Mouse (Mus musculus) stomach, embryonic 14.5 days (tissue): ENCODE data around the gene Sfmbt1. TPM values are rescaled to one million over a fixed set of nuclear protein-coding genes. Genes with fewer than 3 reads are reported as not detected.

Experiments
- ATAC-seq: fragments of 200-750 bp; cut with Nextera tagmentation; 2 replicates; pipeline ENCODE4 v1.8.0; 2017; ENCODE audit warnings: low read depth, moderate TSS enrichment; ENCODE audit not compliant: insufficient number of reproducible peaks, insufficient read depth, low FRiP score
- H3K27ac ChIP-seq: fragments of 300-500 bp; sonication (generic); 2 replicates; pipeline ENCODE4 v1.5.1; 2014; ENCODE audit warnings: mild to moderate bottlenecking, low read length, moderate library complexity, mixed read lengths
- H3K27me3 ChIP-seq: fragments of 300-500 bp; sonication (generic); 2 replicates; pipeline ENCODE4 v1.6.1; 2014; ENCODE audit warnings: low read length, control low read depth, mixed read lengths; ENCODE audit not compliant: control insufficient read depth, insufficient read depth
- H3K36me3 ChIP-seq: fragments of 300-500 bp; sonication (generic); 2 replicates; pipeline ENCODE4 v1.6.1; 2014; ENCODE audit warnings: mild to moderate bottlenecking, control low read depth, low read length, moderate library complexity, mixed read lengths; ENCODE audit not compliant: control insufficient read depth, insufficient read depth
- H3K4me1 ChIP-seq: fragments of 300-500 bp; sonication (generic); 2 replicates; pipeline ENCODE4 v1.6.1; 2014; ENCODE audit warnings: low read length, control low read depth, mixed read lengths; ENCODE audit not compliant: control insufficient read depth, insufficient read depth
- H3K4me2 ChIP-seq: fragments of 300-500 bp; sonication (generic); replicated peaks from 2 replicates; pipeline ENCODE4 v1.6.1; 2014; ENCODE audit warnings: low read depth, low read length, control low read depth
- H3K4me3 ChIP-seq: fragments of 300-500 bp; sonication (generic); 2 replicates; pipeline ENCODE4 v1.5.1; 2014; ENCODE audit warnings: low read depth, low read length, control low read depth
- H3K9ac ChIP-seq: fragments of 300-500 bp; sonication (generic); replicated peaks from 2 replicates; pipeline ENCODE4 v1.6.1; 2014; ENCODE audit warnings: low read depth, mild to moderate bottlenecking, control low read depth, low read length, moderate library complexity, mixed read lengths
- H3K9me3 ChIP-seq: fragments of 300-500 bp; sonication (generic); 2 replicates; pipeline ENCODE4 v1.6.1; 2016; ENCODE audit warnings: low read depth, low read length, control low read depth; ENCODE audit not compliant: control insufficient read depth
- WGBS: fragments of 180-500 bp; shearing (Covaris S2); extraction: QIAGEN DNeasy Blood & Tissue Kit; methylation state at CpG from one replicate; pipeline ENCODE4 v1.1.7; 2014; 5-methylcytosine and 5-hydroxymethylcytosine counted together
- polyA plus RNA-seq: library from polyadenylated mRNA; unstranded; fragments of >200 nt; fragmentation: Nextera tagmentation; extraction: Ambion mirVana; gene quantifications from 2 replicates; pipeline ENCODE4 v1.2.1, GENCODE M21; 2014

The Sfmbt1 gene
- polyA plus RNA-seq, 1 experiment from 2014 or later, result 15.0 TPM

GRCm38 (mm10) chr14:30837416-30837996, 122.9 kb downstream of the Sfmbt1 start:
- WGBS, result 88% methylated on average over 14 of the region's 14 CpGs
- no peak overlapping the region for H3K4me2 ChIP-seq
- H3K27me3 ChIP-seq, result no peaks in the 10 kb centered on the region
- no peaks in the 10 kb centered on the region for H3K36me3 ChIP-seq
- H3K27ac ChIP-seq, result no peak overlapping the region
- H3K4me3 ChIP-seq, result no peak overlapping the region
- H3K9me3 ChIP-seq, result no peaks in the 10 kb centered on the region
- ATAC-seq, result no peak
- H3K4me1 ChIP-seq, result no peaks in the 10 kb centered on the region
- no peak overlapping the region for H3K9ac ChIP-seq

- Histone ChIP-seq H3K36me3 (no peaks in the 10 kb centered on the region), H3K4me1 (no peaks in the 10 kb centered on the region), H3K27me3 (no peaks in the 10 kb centered on the region), H3K9ac (no peak overlapping the region), H3K4me2 (no peak overlapping the region), H3K27ac (no peak overlapping the region), H3K4me3 (no peak overlapping the region), H3K9me3 (no peaks in the 10 kb centered on the region)
- ATAC-seq, result no peak
- 87% methylated on average over 3 of the region's 3 CpGs for WGBS
These were observed 129.1 kb downstream of the Sfmbt1 start for GRCm38 (mm10) chr14:30843701-30844100.

GRCm38 (mm10) chr14:30850504-30850903, 135.9 kb downstream of the Sfmbt1 start:
- H3K36me3 ChIP-seq, result no peaks in the 10 kb centered on the region
- H3K9ac ChIP-seq, result no peak overlapping the region
- H3K27ac ChIP-seq, result no peak overlapping the region
- no peak overlapping the region for H3K4me3 ChIP-seq
- WGBS, result 85% methylated on average over 5 of the region's 5 CpGs
- H3K4me2 ChIP-seq, result no peak overlapping the region
- H3K27me3 ChIP-seq, result no peaks in the 10 kb centered on the region
- H3K9me3 ChIP-seq, result no peaks in the 10 kb centered on the region
- ATAC-seq, result no peak
- no peaks in the 10 kb centered on the region for H3K4me1 ChIP-seq

GRCm38 (mm10) chr14:30852325-30852724, 137.7 kb downstream of the Sfmbt1 start:
- 84% methylated on average over 5 of the region's 5 CpGs for WGBS
- Histone ChIP-seq H3K9ac (no peak overlapping the region), H3K4me2 (no peak overlapping the region), H3K36me3 (no peaks in the 10 kb centered on the region), H3K27ac (no peak overlapping the region), H3K27me3 (no peaks in the 10 kb centered on the region), H3K9me3 (no peaks in the 10 kb centered on the region), H3K4me3 (no peak overlapping the region), H3K4me1 (no peaks in the 10 kb centered on the region)
- no peak for ATAC-seq

- Histone ChIP-seq H3K27me3 (no peaks in the 10 kb centered on the region), H3K4me2 (no peak overlapping the region), H3K9me3 (no peaks in the 10 kb centered on the region), H3K4me1 (no peaks in the 10 kb centered on the region), H3K9ac (no peak overlapping the region), H3K27ac (no peak overlapping the region), H3K4me3 (no peak overlapping the region), H3K36me3 (no peaks in the 10 kb centered on the region)
- WGBS, result 89% methylated on average over 3 of the region's 3 CpGs
- no peak for ATAC-seq
These were observed 140.7 kb downstream of the Sfmbt1 start for GRCm38 (mm10) chr14:30855316-30855715.

GRCm38 (mm10) chr14:30856885-30857507, 142.3 kb downstream of the Sfmbt1 start:
- peaks cover 10% of the 10 kb centered on the region for H3K4me1 ChIP-seq
- WGBS, result 74% methylated on average over 10 of the region's 10 CpGs
- no peaks in the 10 kb centered on the region for H3K36me3 ChIP-seq
- H3K9ac ChIP-seq, result no peak overlapping the region
- H3K27me3 ChIP-seq, result no peaks in the 10 kb centered on the region
- no peak overlapping the region for H3K4me2 ChIP-seq
- no peaks in the 10 kb centered on the region for H3K9me3 ChIP-seq
- H3K27ac ChIP-seq, result no peak overlapping the region
- ATAC-seq, result no peak
- no peak overlapping the region for H3K4me3 ChIP-seq

GRCm38 (mm10) chr14:30857990-30858389, 143.3 kb downstream of the Sfmbt1 start:
- peaks cover 10% of the 10 kb centered on the region for H3K4me1 ChIP-seq
- 68% methylated on average over 4 of the region's 4 CpGs for WGBS
- H3K4me2 ChIP-seq, result no peak overlapping the region
- no peak overlapping the region for H3K27ac ChIP-seq
- H3K9me3 ChIP-seq, result no peaks in the 10 kb centered on the region
- H3K4me3 ChIP-seq, result no peak overlapping the region
- H3K27me3 ChIP-seq, result no peaks in the 10 kb centered on the region
- no peak overlapping the region for H3K9ac ChIP-seq
- ATAC-seq, result no peak
- no peaks in the 10 kb centered on the region for H3K36me3 ChIP-seq

- ATAC-seq, result peak; percentile 43; the same call in 1 of the 2 replicates
- H3K4me2 ChIP-seq, result 0 out of 2 replicates have a peak overlapping the region, but pooled peaks have one; percentile 18
- peaks cover 10% of the 10 kb centered on the region for H3K4me1 ChIP-seq
- H3K27me3 ChIP-seq, result no peaks in the 10 kb centered on the region
- WGBS, result 35% methylated on average over 16 of the region's 16 CpGs
- H3K4me3 ChIP-seq, result no peak overlapping the region
- peaks cover 11% of the 10 kb centered on the region; the same call in 1 of the 2 replicates for H3K36me3 ChIP-seq
- no peaks in the 10 kb centered on the region for H3K9me3 ChIP-seq
- 0 out of 2 replicates have a peak overlapping the region, but pooled peaks have one; percentile 44 for H3K27ac ChIP-seq
- H3K9ac ChIP-seq, result no peak overlapping the region
These were observed 146.9 kb downstream of the Sfmbt1 start for GRCm38 (mm10) chr14:30861421-30862125.
